Mouse (Mus musculus) ES-Bruce4 (cell line): ENCODE data around the gene Nhp2.

Experiments
- CTCF ChIP-seq: IDR thresholded peaks from one replicate; pipeline ENCODE4 v1.8.1; 2011; ENCODE audit warnings: low read depth, low read length
- EP300 ChIP-seq: IDR thresholded peaks from 2 replicates; pipeline ENCODE4 v1.6.1; 2011; ENCODE audit warnings: low read depth, low read length; ENCODE audit not compliant: insufficient read depth
- POLR2A ChIP-seq: IDR thresholded peaks from one replicate; pipeline ENCODE4 v1.8.1; 2011; ENCODE audit warnings: low read length; ENCODE audit not compliant: insufficient read depth

- TF ChIP-seq POLR2A: no peak
- no peak for TF ChIP-seq CTCF
- TF ChIP-seq EP300: no peak
These were observed 26.2 kb upstream of the Nhp2 start for GRCm38 (mm10) chr11:51593368-51593767.
